Mouse (Mus musculus): ENCODE measurements around the gene Srrt. TPM values are rescaled to one million over a fixed set of nuclear protein-coding genes. Genes with fewer than 3 reads are reported as not detected.

Gene Srrt
- polyA plus RNA-seq, 1 experiment from 2014 or later: 141 TPM

- Histone ChIP-seq H3K27me3 (ENCODE audit: insufficient read depth, low read length) (no peaks in the 10 kb centered on the region), H3K27ac (ENCODE audit: low read depth) (no peak overlapping the region; the same call in 1 of the 2 replicates), H3K4me2 (no peak overlapping the region), H3K9me3 (ENCODE audit: low read depth, low read length) (no peaks in the 10 kb centered on the region), H3K4me3 (ENCODE audit: low read depth, low read length) (no peak overlapping the region), H3K9ac (no peak overlapping the region), H3K36me3 (ENCODE audit: insufficient read depth) (no peaks in the 10 kb centered on the region), H3K4me1 (ENCODE audit: insufficient read depth) (peaks cover 13% of the 10 kb centered on the region)
- peak; percentile 9 for DNase-seq
- TF ChIP-seq CTCF (IDR thresholded peaks at IDR 0.05; ENCODE audit: low read depth): no peak
- ATAC-seq (ENCODE audit: insufficient read depth): no peak
- WGBS: 41% methylated on average over 8 of the region's 8 CpGs
Measured at GRCm38 (mm10) chr5:137337190-137337589, 29.7 kb upstream of the Srrt start.

DNA sequence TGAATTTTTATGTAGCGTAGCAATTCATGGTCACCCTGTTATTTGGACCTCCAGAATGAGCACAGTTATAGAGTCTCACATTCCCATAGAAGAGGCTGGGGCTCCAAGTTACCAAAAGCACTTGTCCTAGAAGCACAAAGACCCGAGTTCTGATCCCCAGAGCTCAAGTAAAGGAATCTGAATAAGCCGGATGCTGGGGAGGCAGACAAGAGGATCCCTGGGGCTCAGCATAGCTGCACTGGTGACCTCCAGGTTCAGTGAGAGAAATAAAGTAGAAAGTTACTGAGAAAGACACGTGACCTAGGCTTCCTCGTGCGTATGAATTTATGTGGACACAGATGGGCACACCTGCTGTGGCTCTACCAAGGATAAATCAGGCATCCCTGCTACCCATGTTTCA lies 27.6 kb upstream of the Srrt start:
- WGBS: 71% methylated on average over 6 of the region's 6 CpGs

DNA sequence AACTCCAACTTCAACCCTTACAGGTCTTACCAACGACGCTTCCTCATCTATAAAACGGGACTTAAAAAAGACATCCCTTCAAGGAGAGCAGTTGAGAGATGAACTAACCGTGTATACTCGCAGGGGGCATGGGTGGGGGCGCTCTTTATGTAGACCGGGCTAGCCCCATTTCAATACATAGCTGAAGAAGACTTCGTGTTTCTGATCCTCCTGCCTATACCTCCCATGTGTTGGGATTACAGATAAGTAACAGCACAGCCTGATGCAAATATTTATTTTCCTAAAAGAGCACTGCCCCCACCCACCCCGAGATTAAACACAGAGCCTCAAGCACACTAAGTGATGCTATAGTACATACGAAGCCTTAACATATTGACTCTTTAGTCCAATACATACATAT lies 26.8 kb upstream of the Srrt start:
- Histone ChIP-seq H3K27ac (ENCODE audit: low read depth) (no peak overlapping the region), H3K27me3 (ENCODE audit: insufficient read depth, low read length) (no peaks in the 10 kb centered on the region), H3K4me3 (ENCODE audit: low read depth, low read length) (peak overlapping the region; percentile 55; the same call in 1 of the 2 replicates), H3K9ac (no peak overlapping the region), H3K4me2 (peak overlapping the region; percentile 97), H3K9me3 (ENCODE audit: low read depth, low read length) (no peaks in the 10 kb centered on the region), H3K36me3 (ENCODE audit: insufficient read depth) (0 out of 2 replicates have a peak, but pooled peaks cover 4% of the 10 kb centered on the region), H3K4me1 (ENCODE audit: insufficient read depth) (peaks cover 7% of the 10 kb centered on the region)
- WGBS: 46% methylated on average over 10 of the region's 10 CpGs
- DNase-seq (no peak), ATAC-seq (ENCODE audit: insufficient read depth) (no peak)
- TF ChIP-seq CTCF (IDR thresholded peaks at IDR 0.05; ENCODE audit: low read depth): no peak

More for the DNA sequence above, 27.6 kb upstream of the Srrt start:
- peaks cover 13% of the 10 kb centered on the region for H3K4me1 ChIP-seq (ENCODE audit: insufficient read depth)
- DNase-seq (no peak), ATAC-seq (ENCODE audit: insufficient read depth) (no peak)
- no peak overlapping the region for H3K4me2 ChIP-seq
- no peaks in the 10 kb centered on the region for H3K27me3 ChIP-seq (ENCODE audit: insufficient read depth, low read length)
- H3K36me3 ChIP-seq (ENCODE audit: insufficient read depth): 0 out of 2 replicates have a peak, but pooled peaks cover 4% of the 10 kb centered on the region
- H3K4me3 ChIP-seq (ENCODE audit: low read depth, low read length): no peak overlapping the region
- no peaks in the 10 kb centered on the region for H3K9me3 ChIP-seq (ENCODE audit: low read depth, low read length)
- no peak for TF ChIP-seq CTCF (IDR thresholded peaks at IDR 0.05; ENCODE audit: low read depth)
- H3K27ac ChIP-seq (ENCODE audit: low read depth): no peak overlapping the region
- no peak overlapping the region for H3K9ac ChIP-seq

DNA sequence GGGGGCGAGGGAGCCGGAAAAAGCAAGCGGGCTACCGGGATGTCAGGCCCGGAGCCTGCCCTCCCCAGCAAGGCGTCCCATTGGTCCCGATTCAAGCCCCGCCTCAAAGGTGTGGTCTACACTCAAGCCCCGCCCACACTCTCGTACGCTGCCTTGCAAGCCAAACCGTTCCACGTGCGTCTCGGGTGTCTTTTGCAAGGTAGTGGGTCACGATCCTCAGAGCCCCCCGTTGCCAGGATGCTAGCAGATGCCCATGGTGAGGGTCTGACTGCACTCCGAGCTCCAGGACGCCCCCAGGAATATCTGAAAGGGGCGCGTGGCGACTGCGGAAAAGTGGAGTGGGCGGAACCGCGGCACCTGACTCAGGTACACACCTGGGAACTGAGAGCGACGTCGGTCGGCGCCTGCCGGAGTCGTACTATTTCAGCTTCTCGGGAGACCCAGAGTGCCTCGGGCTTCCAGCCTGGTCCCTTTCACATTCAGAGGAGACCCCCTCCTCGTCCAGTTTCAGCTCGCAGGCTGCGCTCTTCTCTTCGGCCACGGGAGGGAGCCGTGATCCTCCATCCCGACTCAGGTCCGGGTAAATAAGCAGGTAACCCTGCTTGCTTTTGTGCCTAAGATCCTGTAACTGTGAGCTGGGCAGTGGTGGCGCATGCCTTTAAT lies 26.2 kb upstream of the Srrt start, which contains the start of gene Slc12a9:
Slc12a9 (minus strand) TSS at position 86 of the 663 bp plus-strand sequence.
- no peaks in the 10 kb centered on the region for H3K9me3 ChIP-seq (ENCODE audit: low read depth, low read length)
- H3K4me2 ChIP-seq: peak within 1 kb of the TSS; percentile 97
- DNase-seq: peak; percentile 99
- peak within 1 kb of the TSS; percentile 58 for H3K27ac ChIP-seq (ENCODE audit: low read depth)
- H3K36me3 ChIP-seq (ENCODE audit: insufficient read depth): 0 out of 2 replicates have a peak, but pooled peaks cover 4% of the 10 kb centered on the region
- peaks cover under 1% of the 10 kb centered on the region; the same call in 1 of the 2 replicates for H3K4me1 ChIP-seq (ENCODE audit: insufficient read depth)
- peak within 1 kb of the TSS; percentile 55 for H3K4me3 ChIP-seq (ENCODE audit: low read depth, low read length)
- peak; percentile 88 for TF ChIP-seq CTCF (IDR thresholded peaks at IDR 0.05; ENCODE audit: low read depth)
- under 1% methylated on average over 44 of the region's 44 CpGs for WGBS
- no peaks in the 10 kb centered on the region for H3K27me3 ChIP-seq (ENCODE audit: insufficient read depth, low read length)
- peak; percentile 90 for ATAC-seq (ENCODE audit: insufficient read depth)
- H3K9ac ChIP-seq: peak within 1 kb of the TSS; percentile 56

DNA sequence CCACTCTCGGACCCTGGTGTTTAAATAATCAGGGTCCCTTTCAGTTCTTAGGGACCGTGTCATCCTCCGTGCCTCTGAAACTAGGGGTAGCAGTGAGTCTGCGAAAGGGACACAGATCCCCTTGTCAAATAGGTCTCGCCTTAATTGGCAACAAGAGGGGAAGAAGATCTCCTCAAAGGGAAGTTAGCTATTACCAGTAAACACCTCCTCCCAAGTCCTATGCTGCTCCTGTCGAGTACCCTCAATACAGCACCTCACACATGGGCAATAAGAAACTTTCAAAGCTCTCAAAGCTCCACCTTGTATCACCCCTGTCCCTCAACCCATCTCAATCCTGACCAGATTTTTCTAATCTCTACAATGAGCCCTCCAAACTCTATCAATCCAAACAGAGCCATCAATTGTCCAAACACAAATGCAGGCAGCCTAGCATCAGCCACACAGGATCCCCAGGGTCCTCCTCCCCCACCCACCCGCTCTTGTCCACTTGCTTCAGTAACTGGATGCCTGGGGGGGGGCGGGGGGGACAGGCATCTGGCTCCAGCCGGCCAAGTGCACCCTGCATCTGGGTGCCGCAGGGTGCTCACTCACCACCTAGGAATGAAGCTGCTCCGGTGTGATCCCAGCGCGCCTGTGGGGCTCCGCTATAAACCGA lies 25.5 kb upstream of the Srrt start:
- WGBS: 20% methylated on average over 15 of the region's 15 CpGs
- Histone ChIP-seq H3K4me1 (ENCODE audit: insufficient read depth) (no peaks in the 10 kb centered on the region), H3K9me3 (ENCODE audit: low read depth, low read length) (no peaks in the 10 kb centered on the region), H3K27me3 (ENCODE audit: insufficient read depth, low read length) (no peaks in the 10 kb centered on the region), H3K9ac (peak overlapping the region; percentile 56), H3K36me3 (ENCODE audit: insufficient read depth) (0 out of 2 replicates have a peak, but pooled peaks cover 4% of the 10 kb centered on the region), H3K4me2 (peak overlapping the region; percentile 97), H3K4me3 (ENCODE audit: low read depth, low read length) (peak overlapping the region; percentile 55), H3K27ac (ENCODE audit: low read depth) (no peak overlapping the region)
- ATAC-seq (ENCODE audit: insufficient read depth) (0 out of 2 replicates have a peak, but pooled peaks have one; percentile 3), DNase-seq (no peak)
- no peak for TF ChIP-seq CTCF (IDR thresholded peaks at IDR 0.05; ENCODE audit: low read depth)

- Histone ChIP-seq H3K36me3 (ENCODE audit: insufficient read depth) (0 out of 2 replicates have a peak, but pooled peaks cover 4% of the 10 kb centered on the region), H3K9me3 (ENCODE audit: low read depth, low read length) (no peaks in the 10 kb centered on the region), H3K9ac (no peak overlapping the region), H3K4me2 (no peak overlapping the region), H3K4me3 (ENCODE audit: low read depth, low read length) (no peak overlapping the region), H3K27me3 (ENCODE audit: insufficient read depth, low read length) (no peaks in the 10 kb centered on the region), H3K4me1 (ENCODE audit: insufficient read depth) (no peaks in the 10 kb centered on the region), H3K27ac (ENCODE audit: low read depth) (no peak overlapping the region)
- 82% methylated on average over 7 of the region's 7 CpGs for WGBS
- no peak for TF ChIP-seq CTCF (IDR thresholded peaks at IDR 0.05; ENCODE audit: low read depth)
- no peak for DNase-seq
- no peak for ATAC-seq (ENCODE audit: insufficient read depth)
Measured at GRCm38 (mm10) chr5:137330910-137331309, 23.4 kb upstream of the Srrt start.

- Histone ChIP-seq H3K4me1 (ENCODE audit: insufficient read depth) (no peaks in the 10 kb centered on the region), H3K36me3 (ENCODE audit: insufficient read depth) (peaks cover 22% of the 10 kb centered on the region; the same call in 1 of the 2 replicates), H3K9me3 (ENCODE audit: low read depth, low read length) (no peaks in the 10 kb centered on the region), H3K27me3 (ENCODE audit: insufficient read depth, low read length) (no peaks in the 10 kb centered on the region), H3K27ac (ENCODE audit: low read depth) (no peak overlapping the region), H3K4me3 (ENCODE audit: low read depth, low read length) (no peak overlapping the region), H3K9ac (no peak overlapping the region), H3K4me2 (no peak overlapping the region)
- no peak for TF ChIP-seq CTCF (IDR thresholded peaks at IDR 0.05; ENCODE audit: low read depth)
- 86% methylated on average over 3 of the region's 3 CpGs for WGBS
- no peak for DNase-seq
- ATAC-seq (ENCODE audit: insufficient read depth): no peak
Measured at GRCm38 (mm10) chr5:137320996-137321395, 13.5 kb upstream of the Srrt start.
